Mouse (Mus musculus): Measurements from ENCODE around the gene Dnajb3. TPM values are rescaled to one million over a fixed set of nuclear protein-coding genes. Genes with fewer than 3 reads are reported as not detected.

Gene Dnajb3
- polyA plus RNA-seq, 1 experiment from 2014 or later, result 6.5 TPM

GRCm38 (mm10) chr1:88245881-88246280 lies 40.3 kb upstream of the Dnajb3 start:
- Histone ChIP-seq H3K36me3 (ENCODE audit: control insufficient read depth, insufficient read depth, low read length) (no peaks in the 10 kb centered on the region), H3K27ac (ENCODE audit: low read length) (no peak overlapping the region), H3K4me3 (ENCODE audit: low read length) (no peak overlapping the region), H3K9me3 (ENCODE audit: control insufficient read depth, low read length) (peaks cover 75% of the 10 kb centered on the region), H3K9ac (ENCODE audit: low read length) (no peak overlapping the region), H3K27me3 (ENCODE audit: control insufficient read depth, insufficient read depth, low read depth, low read length) (no peaks in the 10 kb centered on the region), H3K4me2 (ENCODE audit: low read depth, low read length) (no peak overlapping the region), H3K4me1 (replicated peaks; ENCODE audit: control insufficient read depth, insufficient read depth, low read length) (no peaks in the 10 kb centered on the region)
- 76% methylated on average over 6 of the region's 6 CpGs for WGBS
- no peak for ATAC-seq (ENCODE audit: low read depth)

GRCm38 (mm10) chr1:88243861-88244260 lies 38.3 kb upstream of the Dnajb3 start:
- H3K9ac ChIP-seq (ENCODE audit: low read length), result no peak overlapping the region
- H3K27me3 ChIP-seq (ENCODE audit: control insufficient read depth, insufficient read depth, low read depth, low read length), result no peaks in the 10 kb centered on the region
- ATAC-seq (ENCODE audit: low read depth), result no peak
- no peaks in the 10 kb centered on the region for H3K4me1 ChIP-seq (replicated peaks; ENCODE audit: control insufficient read depth, insufficient read depth, low read length)
- no peak overlapping the region for H3K27ac ChIP-seq (ENCODE audit: low read length)
- 59% methylated on average over 5 of the region's 5 CpGs for WGBS
- no peak overlapping the region for H3K4me2 ChIP-seq (ENCODE audit: low read depth, low read length)
- H3K4me3 ChIP-seq (ENCODE audit: low read length), result no peak overlapping the region
- peaks cover 76% of the 10 kb centered on the region for H3K9me3 ChIP-seq (ENCODE audit: control insufficient read depth, low read length)
- H3K36me3 ChIP-seq (ENCODE audit: control insufficient read depth, insufficient read depth, low read length), result no peaks in the 10 kb centered on the region

- Histone ChIP-seq H3K4me2 (ENCODE audit: low read depth, low read length) (no peak overlapping the region), H3K9me3 (ENCODE audit: control insufficient read depth, low read length) (peaks cover 76% of the 10 kb centered on the region), H3K4me3 (ENCODE audit: low read length) (no peak overlapping the region), H3K27me3 (ENCODE audit: control insufficient read depth, insufficient read depth, low read depth, low read length) (no peaks in the 10 kb centered on the region), H3K36me3 (ENCODE audit: control insufficient read depth, insufficient read depth, low read length) (no peaks in the 10 kb centered on the region), H3K4me1 (replicated peaks; ENCODE audit: control insufficient read depth, insufficient read depth, low read length) (no peaks in the 10 kb centered on the region), H3K27ac (ENCODE audit: low read length) (no peak overlapping the region), H3K9ac (ENCODE audit: low read length) (no peak overlapping the region)
- ATAC-seq (ENCODE audit: low read depth), result peak; percentile 3; the same call in 1 of the 2 replicates
- 61% methylated on average over 4 of the region's 4 CpGs for WGBS
Measured at GRCm38 (mm10) chr1:88240579-88240978, 35.0 kb upstream of the Dnajb3 start.

- no peak for ATAC-seq (ENCODE audit: low read depth)
- Histone ChIP-seq H3K4me3 (ENCODE audit: low read length) (no peak overlapping the region), H3K36me3 (ENCODE audit: control insufficient read depth, insufficient read depth, low read length) (no peaks in the 10 kb centered on the region), H3K9ac (ENCODE audit: low read length) (no peak overlapping the region), H3K4me2 (ENCODE audit: low read depth, low read length) (no peak overlapping the region), H3K9me3 (ENCODE audit: control insufficient read depth, low read length) (peaks cover 76% of the 10 kb centered on the region), H3K27me3 (ENCODE audit: control insufficient read depth, insufficient read depth, low read depth, low read length) (no peaks in the 10 kb centered on the region), H3K4me1 (replicated peaks; ENCODE audit: control insufficient read depth, insufficient read depth, low read length) (no peaks in the 10 kb centered on the region), H3K27ac (ENCODE audit: low read length) (no peak overlapping the region)
- 70% methylated on average over 5 of the region's 5 CpGs for WGBS
Measured at GRCm38 (mm10) chr1:88240072-88240471, 34.5 kb upstream of the Dnajb3 start.

- ATAC-seq (ENCODE audit: low read depth), result no peak; the same call in 1 of the 2 replicates
- WGBS, result 75% methylated on average over 6 of the region's 6 CpGs
- H3K9me3 ChIP-seq (ENCODE audit: control insufficient read depth, low read length), result peaks cover 78% of the 10 kb centered on the region
- H3K4me2 ChIP-seq (ENCODE audit: low read depth, low read length), result no peak overlapping the region
- no peaks in the 10 kb centered on the region for H3K27me3 ChIP-seq (ENCODE audit: control insufficient read depth, insufficient read depth, low read depth, low read length)
- H3K27ac ChIP-seq (ENCODE audit: low read length), result no peak overlapping the region
- H3K36me3 ChIP-seq (ENCODE audit: control insufficient read depth, insufficient read depth, low read length), result no peaks in the 10 kb centered on the region
- no peak overlapping the region for H3K4me3 ChIP-seq (ENCODE audit: low read length)
- no peak overlapping the region for H3K9ac ChIP-seq (ENCODE audit: low read length)
- no peaks in the 10 kb centered on the region for H3K4me1 ChIP-seq (replicated peaks; ENCODE audit: control insufficient read depth, insufficient read depth, low read length)
Measured at GRCm38 (mm10) chr1:88238771-88239170, 33.2 kb upstream of the Dnajb3 start.

GRCm38 (mm10) chr1:88237311-88237710 lies 31.7 kb upstream of the Dnajb3 start:
- WGBS, result 70% methylated on average over 5 of the region's 5 CpGs
- Histone ChIP-seq H3K9ac (ENCODE audit: low read length) (no peak overlapping the region), H3K4me3 (ENCODE audit: low read length) (no peak overlapping the region), H3K4me1 (replicated peaks; ENCODE audit: control insufficient read depth, insufficient read depth, low read length) (no peaks in the 10 kb centered on the region), H3K27ac (ENCODE audit: low read length) (no peak overlapping the region), H3K9me3 (ENCODE audit: control insufficient read depth, low read length) (peaks cover 81% of the 10 kb centered on the region), H3K36me3 (ENCODE audit: control insufficient read depth, insufficient read depth, low read length) (no peaks in the 10 kb centered on the region), H3K4me2 (ENCODE audit: low read depth, low read length) (no peak overlapping the region), H3K27me3 (ENCODE audit: control insufficient read depth, insufficient read depth, low read depth, low read length) (no peaks in the 10 kb centered on the region)
- ATAC-seq (ENCODE audit: low read depth), result no peak

GRCm38 (mm10) chr1:88235894-88236415 lies 30.4 kb upstream of the Dnajb3 start:
- no peak for ATAC-seq (ENCODE audit: low read depth)
- Histone ChIP-seq H3K36me3 (ENCODE audit: control insufficient read depth, insufficient read depth, low read length) (no peaks in the 10 kb centered on the region), H3K27me3 (ENCODE audit: control insufficient read depth, insufficient read depth, low read depth, low read length) (no peaks in the 10 kb centered on the region), H3K9me3 (ENCODE audit: control insufficient read depth, low read length) (peaks cover 90% of the 10 kb centered on the region), H3K4me2 (ENCODE audit: low read depth, low read length) (no peak overlapping the region), H3K27ac (ENCODE audit: low read length) (no peak overlapping the region), H3K4me3 (ENCODE audit: low read length) (no peak overlapping the region), H3K9ac (ENCODE audit: low read length) (no peak overlapping the region), H3K4me1 (replicated peaks; ENCODE audit: control insufficient read depth, insufficient read depth, low read length) (no peaks in the 10 kb centered on the region)
- WGBS, result 58% methylated on average over 4 of the region's 4 CpGs

GRCm38 (mm10) chr1:88235046-88235893 lies 29.7 kb upstream of the Dnajb3 start:
- Histone ChIP-seq H3K27me3 (ENCODE audit: control insufficient read depth, insufficient read depth, low read depth, low read length) (no peaks in the 10 kb centered on the region), H3K36me3 (ENCODE audit: control insufficient read depth, insufficient read depth, low read length) (no peaks in the 10 kb centered on the region), H3K9me3 (ENCODE audit: control insufficient read depth, low read length) (peaks cover 90% of the 10 kb centered on the region), H3K27ac (ENCODE audit: low read length) (no peak overlapping the region), H3K4me2 (ENCODE audit: low read depth, low read length) (no peak overlapping the region), H3K4me3 (ENCODE audit: low read length) (no peak overlapping the region), H3K9ac (ENCODE audit: low read length) (no peak overlapping the region), H3K4me1 (replicated peaks; ENCODE audit: control insufficient read depth, insufficient read depth, low read length) (no peaks in the 10 kb centered on the region)
- 58% methylated on average over 11 of the region's 11 CpGs for WGBS
- ATAC-seq (ENCODE audit: low read depth), result no peak

GRCm38 (mm10) chr1:88234646-88235045 lies 29.1 kb upstream of the Dnajb3 start:
- no peak for ATAC-seq (ENCODE audit: low read depth)
- WGBS, result 39% methylated on average over 5 of the region's 5 CpGs
- H3K27ac ChIP-seq (ENCODE audit: low read length), result no peak overlapping the region

More at GRCm38 (mm10) chr1:88234646-88235045, 29.1 kb upstream of the Dnajb3 start:
- Histone ChIP-seq H3K4me2 (ENCODE audit: low read depth, low read length) (no peak overlapping the region), H3K9ac (ENCODE audit: low read length) (no peak overlapping the region), H3K9me3 (ENCODE audit: control insufficient read depth, low read length) (peaks cover 90% of the 10 kb centered on the region), H3K27me3 (ENCODE audit: control insufficient read depth, insufficient read depth, low read depth, low read length) (no peaks in the 10 kb centered on the region), H3K4me3 (ENCODE audit: low read length) (no peak overlapping the region), H3K4me1 (replicated peaks; ENCODE audit: control insufficient read depth, insufficient read depth, low read length) (no peaks in the 10 kb centered on the region), H3K36me3 (ENCODE audit: control insufficient read depth, insufficient read depth, low read length) (no peaks in the 10 kb centered on the region)

Data from lung, embryonic 16.5 days (tissue).